Mouse (Mus musculus): ENCODE measurements around the gene Cisd3. TPM values are rescaled to one million over a fixed set of nuclear protein-coding genes. Genes with fewer than 3 reads are reported as not detected.

Gene Cisd3
- polyA plus RNA-seq, 1 experiment from 2014 or later: 16.1 TPM

GRCm38 (mm10) chr11:97677842-97678241, 7.8 kb upstream of the Cisd3 start:
- peaks cover 36% of the 10 kb centered on the region for H3K4me1 ChIP-seq (replicated peaks)
- no peaks in the 10 kb centered on the region for H3K9me3 ChIP-seq
- ATAC-seq: no peak
- 0 out of 2 replicates have a peak, but pooled peaks cover 4% of the 10 kb centered on the region for H3K27me3 ChIP-seq
- H3K27ac ChIP-seq: peak overlapping the region; percentile 47; the same call in 1 of the 2 replicates
- WGBS: 28% methylated on average over 8 of the region's 8 CpGs
- peaks cover 97% of the 10 kb centered on the region for H3K36me3 ChIP-seq
- peak overlapping the region; percentile 28; the same call in 1 of the 2 replicates for H3K9ac ChIP-seq (replicated peaks)
- H3K4me3 ChIP-seq (replicated peaks): no peak overlapping the region
- H3K4me2 ChIP-seq (replicated peaks): no peak overlapping the region

GRCm38 (mm10) chr11:97678301-97678700, 7.3 kb upstream of the Cisd3 start:
- H3K27me3 ChIP-seq: 0 out of 2 replicates have a peak, but pooled peaks cover 4% of the 10 kb centered on the region
- peaks cover 93% of the 10 kb centered on the region for H3K36me3 ChIP-seq
- H3K4me1 ChIP-seq (replicated peaks): peaks cover 36% of the 10 kb centered on the region
- ATAC-seq: no peak
- 62% methylated on average over 15 of the region's 15 CpGs for WGBS
- no peak overlapping the region for H3K4me2 ChIP-seq (replicated peaks)
- no peak overlapping the region for H3K4me3 ChIP-seq (replicated peaks)
- no peaks in the 10 kb centered on the region for H3K9me3 ChIP-seq
- no peak overlapping the region for H3K27ac ChIP-seq
- peak overlapping the region; percentile 28; the same call in 1 of the 2 replicates for H3K9ac ChIP-seq (replicated peaks)

DNA sequence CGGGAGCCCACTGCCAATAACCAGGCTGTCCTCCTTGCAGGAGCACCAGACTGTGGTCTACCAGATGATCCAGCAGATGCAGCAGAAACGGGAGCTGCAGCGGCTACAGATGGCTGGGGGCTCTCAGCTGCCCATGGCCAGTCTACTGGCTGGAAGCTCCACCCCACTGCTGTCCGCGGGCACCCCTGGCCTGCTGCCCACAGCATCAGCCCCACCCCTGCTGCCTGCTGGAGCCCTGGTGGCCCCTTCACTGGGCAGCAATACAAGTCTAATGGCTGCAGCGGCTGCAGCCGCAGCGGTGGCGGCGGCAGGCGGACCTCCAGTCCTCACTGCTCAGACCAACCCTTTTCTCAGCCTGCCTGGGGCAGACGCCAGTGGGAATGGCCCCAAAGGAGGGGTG, 5.2 kb upstream of the Cisd3 start:
- Histone ChIP-seq H3K27ac (no peak overlapping the region; the same call in 1 of the 2 replicates), H3K9ac (replicated peaks) (no peak overlapping the region), H3K36me3 (peaks cover 71% of the 10 kb centered on the region), H3K4me3 (replicated peaks) (no peak overlapping the region), H3K4me2 (replicated peaks) (no peak overlapping the region), H3K4me1 (replicated peaks) (peaks cover 45% of the 10 kb centered on the region), H3K9me3 (no peaks in the 10 kb centered on the region), H3K27me3 (0 out of 2 replicates have a peak, but pooled peaks cover 4% of the 10 kb centered on the region)
- 77% methylated on average over 12 of the region's 12 CpGs for WGBS
- ATAC-seq: no peak

- no peak overlapping the region for H3K27ac ChIP-seq
- no peak overlapping the region for H3K9ac ChIP-seq (replicated peaks)
- 0 out of 2 replicates have a peak, but pooled peaks cover 3% of the 10 kb centered on the region for H3K27me3 ChIP-seq
- H3K4me1 ChIP-seq (replicated peaks): peaks cover 35% of the 10 kb centered on the region
- no peak overlapping the region for H3K4me2 ChIP-seq (replicated peaks)
- 79% methylated on average over 6 of the region's 6 CpGs for WGBS
- H3K9me3 ChIP-seq: no peaks in the 10 kb centered on the region
- peaks cover 51% of the 10 kb centered on the region for H3K36me3 ChIP-seq
- H3K4me3 ChIP-seq (replicated peaks): no peak overlapping the region
- no peak for ATAC-seq
Observed at GRCm38 (mm10) chr11:97682504-97683055, 3.0 kb upstream of the Cisd3 start.

- WGBS: 82% methylated on average over 6 of the region's 6 CpGs
- H3K36me3 ChIP-seq: peaks cover 43% of the 10 kb centered on the region
- no peaks in the 10 kb centered on the region for H3K9me3 ChIP-seq
- H3K27ac ChIP-seq: no peak overlapping the region
- no peak overlapping the region for H3K4me3 ChIP-seq (replicated peaks)
- 0 out of 2 replicates have a peak, but pooled peaks cover 3% of the 10 kb centered on the region for H3K27me3 ChIP-seq
- ATAC-seq: no peak
- H3K4me2 ChIP-seq (replicated peaks): no peak overlapping the region
- peaks cover 26% of the 10 kb centered on the region for H3K4me1 ChIP-seq (replicated peaks)
- no peak overlapping the region for H3K9ac ChIP-seq (replicated peaks)
Observed at GRCm38 (mm10) chr11:97684063-97684680, 1.5 kb upstream of the Cisd3 start.

DNA sequence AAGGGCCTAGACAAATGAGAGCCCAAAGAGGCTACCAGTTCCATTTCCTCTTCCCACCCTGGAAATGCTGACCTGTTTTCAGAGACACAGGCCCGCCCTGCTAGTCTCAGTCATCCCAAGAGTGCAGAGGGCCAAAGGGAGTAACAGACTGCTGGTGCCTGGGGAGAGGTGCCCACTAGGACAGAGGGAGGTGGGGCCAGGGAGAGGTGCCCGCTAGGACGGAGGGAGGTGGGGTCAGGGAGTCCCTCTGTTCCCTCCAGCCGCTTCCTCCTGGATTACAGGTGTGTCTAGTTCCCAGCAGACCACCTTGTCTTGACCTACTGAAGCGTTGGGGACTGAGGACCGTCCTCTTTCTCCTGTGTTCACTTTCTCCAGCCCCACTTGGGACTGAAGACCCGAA, 860 bp upstream of the Cisd3 start:
- Histone ChIP-seq H3K27me3 (0 out of 2 replicates have a peak, but pooled peaks cover 3% of the 10 kb centered on the region), H3K36me3 (peaks cover 41% of the 10 kb centered on the region), H3K27ac (0 out of 2 replicates have a peak overlapping the region, but pooled peaks have one; percentile 14), H3K4me3 (replicated peaks) (no peak overlapping the region), H3K9ac (replicated peaks) (peak overlapping the region; percentile 30; the same call in 1 of the 2 replicates), H3K4me2 (replicated peaks) (peak overlapping the region; percentile 67; the same call in 1 of the 2 replicates), H3K9me3 (no peaks in the 10 kb centered on the region), H3K4me1 (replicated peaks) (peaks cover 26% of the 10 kb centered on the region)
- no peak for ATAC-seq
- 33% methylated on average over 7 of the region's 7 CpGs for WGBS

DNA sequence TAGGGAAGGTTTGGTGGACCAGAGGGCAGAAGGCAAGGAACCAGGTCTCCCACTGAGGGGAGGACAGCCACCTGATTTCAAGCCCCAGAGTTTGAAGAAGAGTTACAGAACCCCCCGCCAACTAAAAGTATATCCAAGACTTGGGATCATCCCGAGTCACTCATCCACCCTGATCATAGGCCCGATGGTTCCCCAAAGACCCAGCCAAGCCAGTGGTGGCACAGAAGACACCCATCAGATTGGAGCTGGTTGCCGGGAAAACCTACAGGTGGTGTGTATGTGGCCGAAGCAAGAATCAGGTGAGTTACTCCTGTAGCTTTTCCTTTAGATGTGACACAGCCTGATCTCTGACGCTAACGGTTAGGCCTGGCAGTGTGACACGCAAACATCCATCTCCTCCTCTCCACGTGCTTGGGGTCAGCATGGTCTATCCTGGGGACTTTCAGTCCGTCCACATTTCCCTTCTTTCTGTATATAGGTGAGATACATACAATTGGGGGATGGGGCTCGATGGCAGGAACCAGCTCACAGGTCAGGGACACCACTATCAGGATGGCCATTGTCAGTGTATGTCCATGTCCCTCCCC, 789 bp downstream of the Cisd3 start:
- Histone ChIP-seq H3K9ac (replicated peaks) (peak overlapping the region; percentile 46), H3K4me2 (replicated peaks) (peak overlapping the region; percentile 67), H3K27me3 (0 out of 2 replicates have a peak, but pooled peaks cover 3% of the 10 kb centered on the region), H3K4me1 (replicated peaks) (peaks cover 19% of the 10 kb centered on the region), H3K36me3 (peaks cover 41% of the 10 kb centered on the region), H3K27ac (no peak overlapping the region), H3K9me3 (no peaks in the 10 kb centered on the region), H3K4me3 (replicated peaks) (peak overlapping the region; percentile 35)
- WGBS: 73% methylated on average over 11 of the region's 11 CpGs
- ATAC-seq: no peak

- peaks cover 19% of the 10 kb centered on the region for H3K4me1 ChIP-seq (replicated peaks)
- ATAC-seq: no peak
- no peak overlapping the region for H3K9ac ChIP-seq (replicated peaks)
- H3K4me2 ChIP-seq (replicated peaks): no peak overlapping the region
- H3K9me3 ChIP-seq: no peaks in the 10 kb centered on the region
- 0 out of 2 replicates have a peak overlapping the region, but pooled peaks have one; percentile 14 for H3K27ac ChIP-seq
- 95% methylated on average over 3 of the region's 3 CpGs for WGBS
- H3K36me3 ChIP-seq: peaks cover 41% of the 10 kb centered on the region
- H3K27me3 ChIP-seq: 0 out of 2 replicates have a peak, but pooled peaks cover 3% of the 10 kb centered on the region
- H3K4me3 ChIP-seq (replicated peaks): no peak overlapping the region
Observed at GRCm38 (mm10) chr11:97687061-97687460, 1.4 kb downstream of the Cisd3 start.

DNA sequence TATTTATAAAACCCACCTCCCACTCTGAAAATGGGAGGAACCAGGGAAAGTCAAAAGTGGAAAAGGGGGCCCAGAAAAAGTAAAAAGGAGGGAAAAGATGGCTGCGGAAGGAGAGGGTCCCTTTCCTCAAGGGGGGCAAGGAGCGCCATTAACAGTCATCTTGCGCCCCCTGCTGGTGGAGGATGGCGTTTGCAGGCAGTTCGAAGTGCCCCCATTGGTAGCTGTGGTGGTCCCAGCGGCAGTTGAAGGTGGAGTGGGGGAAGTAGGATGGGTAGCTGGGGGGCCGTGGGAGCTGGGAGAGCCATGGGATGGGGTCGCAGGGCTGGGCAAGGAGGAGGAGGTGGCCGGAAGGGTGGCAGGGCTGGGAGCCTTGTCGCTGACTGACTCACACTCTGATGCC, 4.2 kb downstream of the Cisd3 start:
- H3K9ac ChIP-seq (replicated peaks): no peak overlapping the region
- 27% methylated on average over 10 of the region's 10 CpGs for WGBS
- H3K36me3 ChIP-seq: peaks cover 47% of the 10 kb centered on the region
- no peak overlapping the region for H3K27ac ChIP-seq
- 0 out of 2 replicates have a peak, but pooled peaks have one; percentile 7 for ATAC-seq
- H3K4me3 ChIP-seq (replicated peaks): no peak overlapping the region
- H3K9me3 ChIP-seq: no peaks in the 10 kb centered on the region
- no peak overlapping the region for H3K4me2 ChIP-seq (replicated peaks)
- 0 out of 2 replicates have a peak, but pooled peaks cover 3% of the 10 kb centered on the region for H3K27me3 ChIP-seq
- H3K4me1 ChIP-seq (replicated peaks): peaks cover 34% of the 10 kb centered on the region

GRCm38 (mm10) chr11:97694435-97694834, 8.8 kb downstream of the Cisd3 start:
- H3K4me1 ChIP-seq (replicated peaks): peaks cover 52% of the 10 kb centered on the region
- no peaks in the 10 kb centered on the region for H3K27me3 ChIP-seq
- no peaks in the 10 kb centered on the region for H3K9me3 ChIP-seq
- WGBS: 78% methylated on average over 4 of the region's 4 CpGs
- no peak for ATAC-seq
- peak overlapping the region; percentile 82 for H3K27ac ChIP-seq
- peak overlapping the region; percentile 94 for H3K4me2 ChIP-seq (replicated peaks)
- H3K9ac ChIP-seq (replicated peaks): no peak overlapping the region
- no peak overlapping the region for H3K4me3 ChIP-seq (replicated peaks)
- H3K36me3 ChIP-seq: peaks cover 36% of the 10 kb centered on the region

DNA sequence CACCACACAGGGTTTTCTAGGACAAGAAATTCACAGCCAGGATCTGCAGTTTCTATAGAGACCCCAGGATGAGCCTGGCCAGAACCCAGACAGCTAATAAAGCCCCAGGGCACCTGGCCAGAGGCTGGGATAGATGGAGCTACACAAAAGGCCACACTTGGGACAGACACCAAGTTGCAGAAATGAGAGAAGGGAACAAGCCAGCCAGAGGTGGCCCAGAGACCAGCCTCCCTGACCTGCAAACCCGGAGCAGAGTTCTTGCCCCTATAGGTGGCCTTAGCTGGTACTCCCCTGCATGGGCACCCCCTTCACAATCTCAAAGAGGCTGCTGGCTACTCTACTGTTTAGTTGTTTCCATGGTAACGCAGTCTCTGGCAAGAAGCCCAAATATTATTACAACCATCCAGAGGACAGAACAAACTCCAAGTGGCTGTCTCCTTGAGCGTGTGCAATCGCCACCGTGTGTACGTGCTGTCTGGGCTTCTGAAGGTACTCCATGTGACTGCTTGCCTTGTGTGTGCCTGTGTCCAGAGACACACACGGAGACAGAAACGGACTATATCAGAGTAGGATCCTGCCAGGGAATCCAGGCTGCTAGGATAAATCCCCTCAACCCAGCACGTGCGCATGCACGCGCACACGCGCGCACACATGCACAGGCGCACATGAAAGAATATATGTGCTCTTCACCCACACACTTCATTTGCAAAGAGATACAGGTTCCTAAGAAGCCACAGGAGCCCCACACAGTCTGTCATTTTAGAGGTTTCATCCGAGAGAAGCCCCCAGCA, 9.5 kb downstream of the Cisd3 start:
- no peaks in the 10 kb centered on the region for H3K27me3 ChIP-seq
- H3K4me1 ChIP-seq (replicated peaks): peaks cover 52% of the 10 kb centered on the region
- peak overlapping the region; percentile 94 for H3K4me2 ChIP-seq (replicated peaks)
- 40% methylated on average over 17 of the region's 17 CpGs for WGBS
- H3K36me3 ChIP-seq: peaks cover 32% of the 10 kb centered on the region
- peak overlapping the region; percentile 77 for H3K4me3 ChIP-seq (replicated peaks)
- peak; percentile 15; the same call in 1 of the 2 replicates for ATAC-seq
- no peaks in the 10 kb centered on the region for H3K9me3 ChIP-seq
- peak overlapping the region; percentile 61 for H3K9ac ChIP-seq (replicated peaks)
- peak overlapping the region; percentile 82 for H3K27ac ChIP-seq

Measured in midbrain, embryonic 13.5 days (tissue).